Comparison of ENCODE assay signal across 8 mouse cellular contexts in the genomic region with DNA sequence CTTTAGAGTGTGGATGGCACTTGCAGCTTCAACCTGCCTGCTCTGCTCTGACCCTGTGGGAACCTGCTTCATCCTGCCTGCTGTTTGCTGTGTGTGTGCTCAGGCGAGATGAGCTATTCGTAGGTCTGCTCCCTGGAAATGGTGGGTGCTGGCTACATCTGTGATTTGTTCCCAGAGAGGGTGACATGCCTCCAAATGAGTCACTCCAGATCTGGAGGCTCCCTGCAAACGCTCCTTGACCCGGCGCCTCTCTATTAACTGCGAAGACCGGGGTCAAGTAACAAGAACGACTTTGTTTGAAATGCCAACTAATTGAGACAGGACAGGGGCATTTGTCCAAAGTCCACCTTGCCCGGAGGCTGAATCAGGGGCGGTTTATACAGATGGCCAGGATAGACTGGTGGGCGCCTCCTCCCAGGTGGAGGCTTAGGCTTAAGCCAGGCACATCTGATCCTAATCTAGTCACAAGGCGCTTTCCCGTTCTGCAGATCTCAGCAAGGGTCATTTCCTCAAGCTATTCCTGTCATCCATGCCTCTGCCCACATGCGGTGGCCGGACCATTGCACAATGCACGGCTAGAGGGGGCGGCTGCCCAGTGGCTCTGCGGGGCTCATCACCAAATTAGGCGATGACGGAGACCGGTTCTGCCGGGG. TPM values are rescaled to one million over a fixed set of nuclear protein-coding genes. Genes with fewer than 3 reads are reported as not detected.
DNase-seq lines count a peak whose midpoint lies in the region; ATAC-seq and TF ChIP-seq lines count a peak whose summit lies in the region.

No protein-coding gene starts in this region.

- WGBS in embryonic facial prominence, embryonic 10.5 days: 4% methylated on average over 22 of the region's 22 CpGs
- 3% methylated on average over 22 of the region's 22 CpGs for WGBS in intestine, embryonic 14.5 days
- 20% methylated on average over 22 of the region's 22 CpGs for whole genome bisulfite sequencing in liver, embryonic 14.5 days (ENCODE audit: insufficient replicate concordance)
- WGBS in stomach, embryonic 15.5 days: 7% methylated on average over 22 of the region's 22 CpGs

- DNase-seq in frontal cortex, adult 2 months (ENCODE audit: extremely low spot score in 1 of 2, low spot score in 1 of 2): peak; percentile 33 to 59
- no peak for DNase-seq in frontal cortex, postnatal 14 days (ENCODE audit: low spot score in 2 of 2)
- DNase-seq in embryonic facial prominence, embryonic 10.5 days (ENCODE audit: low spot score): no peak
- DNase-seq in intestine, embryonic 14.5 days (ENCODE audit: low spot score): no peak
- DNase-seq in liver, embryonic 14.5 days (ENCODE audit: low read depth in 3 of 3, low spot score in 3 of 3): no peak
- DNase-seq in testis, postnatal 14 days (ENCODE audit: low spot score): no peak

- H3K36me3 ChIP-seq in C2C12 (ENCODE audit: control insufficient read depth, insufficient read depth): peaks cover 43% of the 10 kb centered on the region
- peaks cover 74% of the 10 kb centered on the region for H3K36me3 ChIP-seq in embryonic facial prominence, embryonic 10.5 days (replicated peaks)
- H3K36me3 ChIP-seq in intestine, embryonic 14.5 days (ENCODE audit: control insufficient read depth, insufficient read depth, low read length): peaks cover 46% of the 10 kb centered on the region
- H3K36me3 ChIP-seq in liver, embryonic 14.5 days (replicated peaks; ENCODE audit: control insufficient read depth, insufficient read depth, low read depth): peaks cover 23% of the 10 kb centered on the region
- peaks cover 26% of the 10 kb centered on the region for H3K36me3 ChIP-seq in stomach, embryonic 15.5 days

- no peak for TF ChIP-seq CTCF in C2C12 (IDR thresholded peaks at IDR 0.05; ENCODE audit: control insufficient read depth, insufficient read depth, insufficient read length)
- TF ChIP-seq CTCF in liver, embryonic 14.5 days (IDR thresholded peaks at IDR 0.05; ENCODE audit: low read depth): no peak

- peak overlapping the region; percentile 64 for H3K4me2 ChIP-seq in intestine, embryonic 14.5 days (ENCODE audit: low read length)
- H3K4me2 ChIP-seq in liver, embryonic 14.5 days (ENCODE audit: low read depth): peak overlapping the region; percentile 85
- peak overlapping the region; percentile 75 for H3K4me2 ChIP-seq in stomach, embryonic 15.5 days

- peak; percentile 14 for ATAC-seq in intestine, embryonic 14.5 days (replicated peaks; ENCODE audit: low FRiP score, low TSS enrichment, low read depth)
- ATAC-seq in liver, embryonic 14.5 days (ENCODE audit: insufficient read depth): peak; percentile 34
- ATAC-seq in stomach, embryonic 15.5 days (ENCODE audit: insufficient read depth, low FRiP score, low read depth): peak; percentile 23

- no peak for TF ChIP-seq EP300 in liver, embryonic 14.5 days (IDR thresholded peaks at IDR 0.05; ENCODE audit: low read depth)

- H3K27ac ChIP-seq in embryonic facial prominence, embryonic 10.5 days (replicated peaks): peak overlapping the region; percentile 97
- H3K27ac ChIP-seq in intestine, embryonic 14.5 days (ENCODE audit: low read depth): peak overlapping the region; percentile 95
- peak overlapping the region; percentile 41 for H3K27ac ChIP-seq in liver, embryonic 14.5 days
- peak overlapping the region; percentile 96 for H3K27ac ChIP-seq in stomach, embryonic 15.5 days

- peaks cover 25% of the 10 kb centered on the region for H3K79me3 ChIP-seq in C2C12 (ENCODE audit: low read depth)

- H3K9ac ChIP-seq in intestine, embryonic 14.5 days (ENCODE audit: low read length): peak overlapping the region; percentile 55
- H3K9ac ChIP-seq in liver, embryonic 14.5 days (replicated peaks): peak overlapping the region; percentile 76
- peak overlapping the region; percentile 66 for H3K9ac ChIP-seq in stomach, embryonic 15.5 days

- peaks cover 64% of the 10 kb centered on the region for H3K4me1 ChIP-seq in embryonic facial prominence, embryonic 10.5 days
- peaks cover 30% of the 10 kb centered on the region for H3K4me1 ChIP-seq in intestine, embryonic 14.5 days (replicated peaks; ENCODE audit: control insufficient read depth, insufficient read depth, low read length)
- peaks cover 4 to 16% of the 10 kb centered on the region in 2 experiments for H3K4me1 ChIP-seq in liver, embryonic 14.5 days (replicated peaks; ENCODE audit: control insufficient read depth in 2 of 2, insufficient read depth in 2 of 2, low read length in 1 of 2)
- H3K4me1 ChIP-seq in stomach, embryonic 15.5 days: peaks cover 30% of the 10 kb centered on the region

- peaks cover 33% of the 10 kb centered on the region for H3K79me2 ChIP-seq in C2C12 (ENCODE audit: control insufficient read depth, insufficient read depth)

- peaks cover 6% of the 10 kb centered on the region; the same call in 1 of the 2 replicates for H3K9me3 ChIP-seq in embryonic facial prominence, embryonic 10.5 days
- no peaks in the 10 kb centered on the region for H3K9me3 ChIP-seq in intestine, embryonic 14.5 days (ENCODE audit: control insufficient read depth, low read length)
- no peaks in the 10 kb centered on the region; the same call in 1 of the 2 replicates for H3K9me3 ChIP-seq in liver, embryonic 14.5 days (ENCODE audit: control insufficient read depth, low read length)
- no peaks in the 10 kb centered on the region for H3K9me3 ChIP-seq in stomach, embryonic 15.5 days

- H3ac ChIP-seq in C2C12 (ENCODE audit: control insufficient read depth, insufficient read length, low read depth): peak overlapping the region; percentile 67

- H3K27me3 ChIP-seq in C2C12 (ENCODE audit: control insufficient read depth, insufficient read depth, insufficient read length): no peaks in the 10 kb centered on the region
- H3K27me3 ChIP-seq in embryonic facial prominence, embryonic 10.5 days (replicated peaks; ENCODE audit: low read depth, poor library complexity, severe bottlenecking): no peaks in the 10 kb centered on the region
- H3K27me3 ChIP-seq in intestine, embryonic 14.5 days (replicated peaks; ENCODE audit: control insufficient read depth, insufficient read depth, low read length): no peaks in the 10 kb centered on the region
- no peaks in the 10 kb centered on the region for H3K27me3 ChIP-seq in liver, embryonic 14.5 days (ENCODE audit: control insufficient read depth, insufficient read depth, low read length)
- H3K27me3 ChIP-seq in stomach, embryonic 15.5 days (replicated peaks): no peaks in the 10 kb centered on the region

- H3K4me3 ChIP-seq in C2C12 (ENCODE audit: insufficient read depth, poor library complexity, severe bottlenecking): peak overlapping the region; percentile 98
- H3K4me3 ChIP-seq in embryonic facial prominence, embryonic 10.5 days: peak overlapping the region; percentile 83
- peak overlapping the region; percentile 98 for H3K4me3 ChIP-seq in intestine, embryonic 14.5 days (ENCODE audit: low read depth, low read length)
- H3K4me3 ChIP-seq in liver, embryonic 14.5 days (ENCODE audit: insufficient read depth in 1 of 2, low read depth in 2 of 2, low read length in 2 of 2): peak overlapping the region; percentile 48 to 71
- peak overlapping the region; percentile 82 for H3K4me3 ChIP-seq in stomach, embryonic 15.5 days (replicated peaks)

TF ChIP-seq in C2C12, 6 proteins besides CTCF, POLR2A, EP300 and RAD21:
- TF ChIP-seq MYOG (IDR thresholded peaks at IDR 0.05; ENCODE audit: control insufficient read depth, extremely low read depth, insufficient read length) (no peak), MAX (IDR thresholded peaks at IDR 0.05) (no peak), FOSL1 (IDR thresholded peaks at IDR 0.05; ENCODE audit: insufficient read depth, low read length, poor library complexity, severe bottlenecking) (no peak), CEBPB (IDR thresholded peaks at IDR 0.05; ENCODE audit: low read depth) (peak; percentile 83)

RNA-seq across cellular contexts. Expression of a gene that starts 0.5 kb away (rescaled TPM):
- polyA plus RNA-seq in frontal cortex, adult 2 months (2012; rRNA removed): 771 and 790 TPM in 2 replicates
- 3,499 TPM for polyA plus RNA-seq in C2C12 (2012; fragmentation: generic; extraction: Trizol)
- polyA plus RNA-seq in embryonic facial prominence, embryonic 10.5 days (2016; fragmentation: Nextera tagmentation; extraction: Ambion mirVana): 539 and 546 TPM in 2 replicates
- polyA plus RNA-seq in intestine, embryonic 14.5 days (2014; fragmentation: Nextera tagmentation; extraction: Ambion mirVana): 909 and 955 TPM in 2 replicates
- polyA plus RNA-seq in liver, embryonic 14.5 days (2012; rRNA removed): 1,169 and 1,992 TPM in 2 replicates
- 506 and 510 TPM in 2 replicates for polyA plus RNA-seq in liver, embryonic 14.5 days (2014; fragmentation: Nextera tagmentation; extraction: Ambion mirVana)
- 490 and 616 TPM in 2 replicates for polyA plus RNA-seq in stomach, embryonic 15.5 days (2015; fragmentation: Nextera tagmentation; extraction: Ambion mirVana)

RNA-seq across cellular contexts. Expression of a gene that starts 14.5 kb away (rescaled TPM):
- polyA plus RNA-seq in frontal cortex, adult 2 months (2012; rRNA removed): 16.9 and 18.7 TPM in 2 replicates
- 42.0 TPM for polyA plus RNA-seq in C2C12 (2012; fragmentation: generic; extraction: Trizol)
- polyA plus RNA-seq in embryonic facial prominence, embryonic 10.5 days (2016; fragmentation: Nextera tagmentation; extraction: Ambion mirVana): 28.4 and 30.9 TPM in 2 replicates
- polyA plus RNA-seq in intestine, embryonic 14.5 days (2014; fragmentation: Nextera tagmentation; extraction: Ambion mirVana): 27.3 and 33.7 TPM in 2 replicates
- 4.5 and 5.5 TPM in 2 replicates for polyA plus RNA-seq in liver, embryonic 14.5 days (2012; rRNA removed)
- polyA plus RNA-seq in liver, embryonic 14.5 days (2014; fragmentation: Nextera tagmentation; extraction: Ambion mirVana): 9.4 and 10.4 TPM in 2 replicates
- 26.9 and 29.9 TPM in 2 replicates for polyA plus RNA-seq in stomach, embryonic 15.5 days (2015; fragmentation: Nextera tagmentation; extraction: Ambion mirVana)

RNA-seq across cellular contexts. Expression of a gene that starts 22.8 kb away (rescaled TPM):
- polyA plus RNA-seq in frontal cortex, adult 2 months (2012; rRNA removed): 2.5 and 2.9 TPM in 2 replicates
- polyA plus RNA-seq in C2C12 (2012; fragmentation: generic; extraction: Trizol): 21.5 TPM
- 8.4 and 9.2 TPM in 2 replicates for polyA plus RNA-seq in embryonic facial prominence, embryonic 10.5 days (2016; fragmentation: Nextera tagmentation; extraction: Ambion mirVana)
- polyA plus RNA-seq in intestine, embryonic 14.5 days (2014; fragmentation: Nextera tagmentation; extraction: Ambion mirVana): 12.0 and 13.3 TPM in 2 replicates
- polyA plus RNA-seq in liver, embryonic 14.5 days (2012; rRNA removed): 2.0 and 2.2 TPM in 2 replicates
- polyA plus RNA-seq in liver, embryonic 14.5 days (2014; fragmentation: Nextera tagmentation; extraction: Ambion mirVana): 0.52 and 0.63 TPM in 2 replicates
- 11.5 and 12.0 TPM in 2 replicates for polyA plus RNA-seq in stomach, embryonic 15.5 days (2015; fragmentation: Nextera tagmentation; extraction: Ambion mirVana)

RNA-seq across cellular contexts. Expression of a gene that starts 37.2 kb away (rescaled TPM):
- 0.19 TPM in 1 of 2 replicates, not detected in the other for polyA plus RNA-seq in frontal cortex, adult 2 months (2012; rRNA removed)
- polyA plus RNA-seq in C2C12 (2012; fragmentation: generic; extraction: Trizol): 0.27 TPM
- 3.4 and 4.9 TPM in 2 replicates for polyA plus RNA-seq in embryonic facial prominence, embryonic 10.5 days (2016; fragmentation: Nextera tagmentation; extraction: Ambion mirVana)
- 3.7 and 4.0 TPM in 2 replicates for polyA plus RNA-seq in intestine, embryonic 14.5 days (2014; fragmentation: Nextera tagmentation; extraction: Ambion mirVana)
- 0.12 and 0.26 TPM in 2 replicates for polyA plus RNA-seq in liver, embryonic 14.5 days (2012; rRNA removed)
- 0.28 and 0.42 TPM in 2 replicates for polyA plus RNA-seq in liver, embryonic 14.5 days (2014; fragmentation: Nextera tagmentation; extraction: Ambion mirVana)
- polyA plus RNA-seq in stomach, embryonic 15.5 days (2015; fragmentation: Nextera tagmentation; extraction: Ambion mirVana): 4.2 and 5.0 TPM in 2 replicates

Comparison
In these comparisons a context has a peak if more than half of its experiments do, and no peak if none do; other contexts are left out.
1. DNase-seq: peak in frontal cortex, adult 2 months (2 of 2); none in frontal cortex, postnatal 14 days (0 of 2), embryonic facial prominence, embryonic 10.5 days (single experiment), intestine, embryonic 14.5 days (single experiment), liver, embryonic 14.5 days (0 of 3) and testis, postnatal 14 days (single experiment).
2. H3K27ac ChIP-seq: peak in every context shown above with its lines; median percentile 97 in embryonic facial prominence, embryonic 10.5 days; 96 in stomach, embryonic 15.5 days; 95 in intestine, embryonic 14.5 days; 41 in liver, embryonic 14.5 days.
3. Peak in every context shown above with its lines, with median percentiles within 50 percentile points of each other: H3K4me3 ChIP-seq, ATAC-seq, H3K4me2 ChIP-seq and H3K9ac ChIP-seq.